Mouse (Mus musculus) forebrain, embryonic 15.5 days (tissue): Measurements from ENCODE around the gene Tmem183a. TPM values are rescaled to one million over a fixed set of nuclear protein-coding genes. Genes with fewer than 3 reads are reported as not detected.

Source experiments
- ATAC-seq: fragments of 200-750 bp; cut with Nextera tagmentation; replicated peaks from 2 replicates; pipeline ENCODE4 v1.8.0; 2017; ENCODE audit warnings: mild to moderate bottlenecking, moderate TSS enrichment, moderate library complexity
- H3K27ac ChIP-seq: fragments of 300-500 bp; sonication (generic); replicated peaks from 2 replicates; pipeline ENCODE4 v1.5.1; 2015; ENCODE audit warnings: mild to moderate bottlenecking, inconsistent platforms
- H3K27me3 ChIP-seq: fragments of 300-500 bp; sonication (generic); 2 replicates; pipeline ENCODE4 v1.6.1; 2015; ENCODE audit warnings: inconsistent platforms
- H3K36me3 ChIP-seq: fragments of 300-500 bp; sonication (generic); 2 replicates; pipeline ENCODE4 v1.6.1; 2015; ENCODE audit warnings: mild to moderate bottlenecking, inconsistent platforms
- H3K4me1 ChIP-seq: fragments of 300-500 bp; sonication (generic); 2 replicates; pipeline ENCODE4 v1.6.1; 2015; ENCODE audit warnings: inconsistent platforms
- H3K4me2 ChIP-seq: fragments of 300-500 bp; sonication (generic); replicated peaks from 2 replicates; pipeline ENCODE4 v1.6.1; 2015; ENCODE audit warnings: mild to moderate bottlenecking, inconsistent platforms
- H3K4me3 ChIP-seq: fragments of 300-500 bp; sonication (generic); 2 replicates; pipeline ENCODE4 v1.5.1; 2015; ENCODE audit warnings: mild to moderate bottlenecking, inconsistent platforms
- H3K9ac ChIP-seq: fragments of 300-500 bp; sonication (generic); replicated peaks from 2 replicates; pipeline ENCODE4 v1.6.1; 2015; ENCODE audit warnings: mild to moderate bottlenecking, inconsistent platforms
- H3K9me3 ChIP-seq: fragments of 300-500 bp; sonication (generic); 2 replicates; pipeline ENCODE4 v1.6.1; 2016; ENCODE audit warnings: inconsistent platforms
- WGBS: fragments of 180-500 bp; shearing (Covaris S2); methylation state at CpG from one replicate; pipeline ENCODE4 v1.1.7; 2015; ENCODE audit warnings: mixed read lengths; 5-methylcytosine and 5-hydroxymethylcytosine counted together
- polyA plus RNA-seq: library from polyadenylated mRNA; unstranded; fragments of >200 nt; fragmentation: Nextera tagmentation; extraction: Ambion mirVana; gene quantifications from 2 replicates; pipeline ENCODE4 v1.2.1, GENCODE M21; 2015

Tmem183a gene
- polyA plus RNA-seq, 1 experiment from 2014 or later = 150 TPM

GRCm38 (mm10) chr1:134374124-134374523 lies 12.3 kb upstream of the Tmem183a start:
- Histone ChIP-seq H3K9ac (no peak overlapping the region), H3K4me2 (no peak overlapping the region), H3K4me1 (no peaks in the 10 kb centered on the region), H3K9me3 (no peaks in the 10 kb centered on the region), H3K4me3 (no peak overlapping the region), H3K27ac (no peak overlapping the region), H3K36me3 (no peaks in the 10 kb centered on the region), H3K27me3 (no peaks in the 10 kb centered on the region)
- ATAC-seq = no peak
- WGBS = 75% methylated on average over 2 of the region's 2 CpGs

DNA sequence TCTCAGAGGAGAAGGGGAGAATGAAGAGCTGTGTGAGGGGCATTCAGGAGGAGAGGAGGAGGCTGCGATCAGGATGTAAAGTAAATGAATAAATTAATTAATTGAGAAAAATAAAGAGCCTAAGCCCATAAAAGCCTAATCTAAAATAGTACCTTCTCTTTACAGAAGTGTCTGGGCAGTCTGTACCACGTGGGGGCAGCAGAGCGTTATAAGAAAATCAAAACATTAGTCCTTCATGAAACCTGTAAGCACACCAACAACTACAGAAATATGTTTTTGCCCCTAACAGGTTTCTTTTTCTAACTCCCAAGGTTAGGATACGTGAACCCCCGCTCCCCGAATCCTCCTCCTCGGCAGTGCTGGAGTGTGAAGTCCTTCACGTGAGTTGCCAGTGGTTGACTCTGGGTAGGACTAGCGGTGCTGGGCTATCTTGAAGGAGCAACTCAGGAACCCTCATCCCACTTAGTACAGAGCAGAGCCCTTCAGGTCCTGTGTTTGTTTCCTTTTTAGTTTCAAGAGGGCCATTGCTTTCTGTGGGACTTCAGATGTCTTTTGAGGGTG lies 7.1 kb upstream of the Tmem183a start:
- WGBS = 60% methylated on average over 9 of the region's 9 CpGs
- no peaks in the 10 kb centered on the region for H3K36me3 ChIP-seq
- no peak overlapping the region for H3K4me3 ChIP-seq
- ATAC-seq = no peak
- no peak overlapping the region for H3K27ac ChIP-seq
- H3K27me3 ChIP-seq = no peaks in the 10 kb centered on the region
- no peak overlapping the region for H3K4me2 ChIP-seq
- no peak overlapping the region for H3K9ac ChIP-seq
- no peaks in the 10 kb centered on the region for H3K9me3 ChIP-seq
- no peaks in the 10 kb centered on the region for H3K4me1 ChIP-seq

GRCm38 (mm10) chr1:134365491-134365890 lies 3.7 kb upstream of the Tmem183a start:
- Histone ChIP-seq H3K27ac (no peak overlapping the region), H3K9ac (no peak overlapping the region), H3K9me3 (no peaks in the 10 kb centered on the region), H3K36me3 (0 out of 2 replicates have a peak, but pooled peaks cover under 1% of the 10 kb centered on the region), H3K27me3 (no peaks in the 10 kb centered on the region), H3K4me1 (peaks cover 13% of the 10 kb centered on the region), H3K4me2 (no peak overlapping the region), H3K4me3 (no peak overlapping the region)
- ATAC-seq = no peak
- WGBS = 64% methylated on average over 5 of the region's 5 CpGs

- peaks cover 20% of the 10 kb centered on the region for H3K36me3 ChIP-seq
- H3K4me2 ChIP-seq = no peak overlapping the region
- 77% methylated on average over 4 of the region's 4 CpGs for WGBS
- ATAC-seq = no peak
- peaks cover 24% of the 10 kb centered on the region for H3K4me1 ChIP-seq
- H3K9me3 ChIP-seq = no peaks in the 10 kb centered on the region
- no peak overlapping the region for H3K9ac ChIP-seq
- H3K4me3 ChIP-seq = no peak overlapping the region
- no peak overlapping the region for H3K27ac ChIP-seq
- no peaks in the 10 kb centered on the region for H3K27me3 ChIP-seq
These were observed 1.4 kb upstream of the Tmem183a start for GRCm38 (mm10) chr1:134363194-134363593.

- 2% methylated on average over 43 of the region's 44 CpGs for WGBS
- Histone ChIP-seq H3K27ac (peak overlapping the region; percentile 67), H3K36me3 (peaks cover 31% of the 10 kb centered on the region), H3K9ac (peak overlapping the region; percentile 93), H3K4me1 (peaks cover 24% of the 10 kb centered on the region), H3K27me3 (no peaks in the 10 kb centered on the region), H3K4me2 (peak overlapping the region; percentile 86), H3K9me3 (no peaks in the 10 kb centered on the region), H3K4me3 (peak overlapping the region; percentile 62)
- no peak; the same call in 1 of the 2 replicates for ATAC-seq
These were observed 453 bp downstream of the Tmem183a start for GRCm38 (mm10) chr1:134361195-134361856.

DNA sequence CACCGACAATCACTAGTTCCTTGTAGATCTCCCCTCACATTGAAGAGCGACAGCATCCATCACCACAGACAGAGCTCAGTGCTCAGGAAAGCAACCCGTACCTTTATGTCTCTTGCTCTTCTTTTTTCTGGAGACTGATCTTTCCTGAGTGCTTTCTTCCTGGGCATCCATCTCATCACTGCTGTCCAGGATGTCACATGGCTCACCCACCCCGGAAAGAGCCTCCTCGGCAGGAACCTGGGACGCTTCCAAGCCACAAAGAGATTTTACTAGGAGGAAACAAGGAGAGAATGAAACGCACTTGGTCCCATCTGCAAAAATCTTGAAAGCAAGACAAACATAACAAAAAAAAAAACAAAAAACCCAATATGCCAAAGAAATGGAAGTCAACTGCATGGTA lies 1.1 kb downstream of the Tmem183a start:
- Histone ChIP-seq H3K4me1 (peaks cover 24% of the 10 kb centered on the region), H3K9ac (peak overlapping the region; percentile 93), H3K4me2 (peak overlapping the region; percentile 86)

DNA sequence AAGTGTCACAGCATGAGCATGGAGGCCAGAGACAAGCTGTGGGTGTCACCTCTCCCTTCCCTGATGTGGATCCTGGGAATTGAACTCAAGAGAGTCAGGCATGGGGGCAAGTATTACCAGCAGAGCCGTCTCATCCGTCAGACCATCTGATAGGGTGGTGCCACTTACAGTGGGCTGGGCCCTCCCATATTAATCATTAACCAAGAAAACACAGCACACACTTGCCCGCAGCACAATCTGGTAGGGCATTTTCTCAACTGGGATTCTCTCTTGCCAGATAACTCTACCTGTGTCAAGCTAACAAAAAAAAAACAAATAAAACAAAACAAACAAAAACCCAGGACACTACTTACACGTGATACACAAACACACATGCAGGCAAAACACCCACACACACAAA lies 4.3 kb downstream of the Tmem183a start:
- 90% methylated on average over 4 of the region's 4 CpGs for WGBS
- peaks cover 22% of the 10 kb centered on the region for H3K4me1 ChIP-seq
- H3K36me3 ChIP-seq = peaks cover 69% of the 10 kb centered on the region
- H3K27ac ChIP-seq = no peak overlapping the region
- no peak overlapping the region for H3K4me3 ChIP-seq
- no peaks in the 10 kb centered on the region for H3K27me3 ChIP-seq
- ATAC-seq = no peak
- H3K9ac ChIP-seq = no peak overlapping the region
- no peak overlapping the region for H3K4me2 ChIP-seq
- H3K9me3 ChIP-seq = no peaks in the 10 kb centered on the region

More for the DNA sequence above, 1.1 kb downstream of the Tmem183a start:
- H3K36me3 ChIP-seq = peaks cover 38% of the 10 kb centered on the region
- H3K27ac ChIP-seq = no peak overlapping the region
- no peaks in the 10 kb centered on the region for H3K9me3 ChIP-seq
- peak overlapping the region; percentile 62 for H3K4me3 ChIP-seq
- no peak for ATAC-seq
- no peaks in the 10 kb centered on the region for H3K27me3 ChIP-seq
- 81% methylated on average over 7 of the region's 7 CpGs for WGBS

GRCm38 (mm10) chr1:134353326-134353725 lies 8.5 kb downstream of the Tmem183a start:
- Histone ChIP-seq H3K36me3 (peaks cover 85% of the 10 kb centered on the region), H3K27me3 (no peaks in the 10 kb centered on the region), H3K9ac (no peak overlapping the region), H3K9me3 (no peaks in the 10 kb centered on the region), H3K27ac (no peak overlapping the region), H3K4me3 (no peak overlapping the region), H3K4me2 (no peak overlapping the region), H3K4me1 (no peaks in the 10 kb centered on the region)
- no peak for ATAC-seq
- 97% methylated on average over 2 of the region's 2 CpGs for WGBS

DNA sequence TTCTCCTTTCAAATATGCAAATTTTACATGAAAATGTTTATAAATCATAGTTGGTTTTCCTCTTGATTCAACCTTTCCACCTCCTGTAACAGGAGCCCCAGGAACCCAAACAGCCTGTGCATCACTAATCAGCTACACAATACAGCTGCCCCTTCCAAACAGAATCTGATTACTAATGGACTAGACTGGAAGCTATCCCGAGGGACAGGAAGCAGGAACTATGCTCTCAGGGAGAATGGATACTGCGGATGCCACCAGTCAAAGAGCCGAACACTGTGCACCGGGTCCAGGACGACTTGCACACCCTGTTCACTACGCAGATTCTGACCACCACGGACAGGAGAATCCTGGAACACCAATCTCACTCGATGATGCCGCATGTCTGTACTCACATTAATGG lies 14.0 kb downstream of the Tmem183a start:
- 92% methylated on average over 9 of the region's 9 CpGs for WGBS
- H3K4me3 ChIP-seq = no peak overlapping the region
- H3K4me2 ChIP-seq = no peak overlapping the region
- peaks cover 62% of the 10 kb centered on the region for H3K36me3 ChIP-seq
- H3K27me3 ChIP-seq = no peaks in the 10 kb centered on the region
- no peak overlapping the region for H3K9ac ChIP-seq
- ATAC-seq = no peak
- H3K4me1 ChIP-seq = peaks cover 12% of the 10 kb centered on the region; the same call in 1 of the 2 replicates
- H3K9me3 ChIP-seq = no peaks in the 10 kb centered on the region
- no peak overlapping the region for H3K27ac ChIP-seq

GRCm38 (mm10) chr1:134345075-134345474 lies 16.7 kb downstream of the Tmem183a start:
- Histone ChIP-seq H3K4me2 (peak overlapping the region; percentile 76), H3K9me3 (no peaks in the 10 kb centered on the region), H3K27me3 (no peaks in the 10 kb centered on the region), H3K9ac (no peak overlapping the region), H3K27ac (peak overlapping the region; percentile 46), H3K4me1 (peaks cover 14% of the 10 kb centered on the region; the same call in 1 of the 2 replicates), H3K4me3 (peak overlapping the region; percentile 49), H3K36me3 (peaks cover 34% of the 10 kb centered on the region)
- ATAC-seq = no peak
- 77% methylated on average over 4 of the region's 4 CpGs for WGBS

- H3K4me2 ChIP-seq = peak overlapping the region; percentile 76
- peak overlapping the region; percentile 49 for H3K9ac ChIP-seq
- WGBS = 2% methylated on average over 54 of the region's 54 CpGs
- peak; percentile 93 for ATAC-seq
- H3K36me3 ChIP-seq = peaks cover 27% of the 10 kb centered on the region
- peak overlapping the region; percentile 46 for H3K27ac ChIP-seq
- H3K27me3 ChIP-seq = no peaks in the 10 kb centered on the region
- peak overlapping the region; percentile 49 for H3K4me3 ChIP-seq
- no peaks in the 10 kb centered on the region for H3K9me3 ChIP-seq
- peaks cover 14% of the 10 kb centered on the region; the same call in 1 of the 2 replicates for H3K4me1 ChIP-seq
These were observed 17.5 kb downstream of the Tmem183a start for GRCm38 (mm10) chr1:134344005-134344950.

DNA sequence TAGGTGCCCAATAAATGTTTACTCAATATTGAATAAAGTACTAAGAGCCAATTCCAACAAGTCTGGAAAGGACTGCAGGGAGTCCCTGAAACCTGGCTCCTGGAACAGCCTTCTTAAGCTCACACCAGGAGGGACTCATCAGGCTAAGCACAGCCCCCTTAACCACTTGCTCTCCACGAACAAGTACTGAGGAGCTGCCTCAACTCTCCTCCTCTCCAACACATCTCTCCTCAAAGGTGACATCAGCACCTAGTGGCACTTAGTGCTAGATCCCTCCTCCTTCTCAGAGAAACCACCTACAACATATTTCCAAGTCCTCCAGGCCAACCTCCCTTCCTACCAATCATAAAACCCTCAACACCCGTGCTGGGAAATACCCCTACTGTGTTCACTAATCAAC lies 18.2 kb downstream of the Tmem183a start:
- H3K4me2 ChIP-seq = peak overlapping the region; percentile 76
- H3K9ac ChIP-seq = peak overlapping the region; percentile 49; the same call in 1 of the 2 replicates
- 3% methylated on average over 2 of the region's 2 CpGs for WGBS
- peaks cover 24% of the 10 kb centered on the region for H3K36me3 ChIP-seq
- no peaks in the 10 kb centered on the region for H3K9me3 ChIP-seq
- peak overlapping the region; percentile 49 for H3K4me3 ChIP-seq
- no peaks in the 10 kb centered on the region for H3K27me3 ChIP-seq
- H3K4me1 ChIP-seq = peaks cover 14% of the 10 kb centered on the region; the same call in 1 of the 2 replicates
- 0 out of 2 replicates have a peak, but pooled peaks have one; percentile 24 for ATAC-seq
- no peak overlapping the region for H3K27ac ChIP-seq
